Mouse (Mus musculus): ENCODE measurements around the gene Platr17.

- no peak for TF ChIP-seq CTCF (IDR thresholded peaks at IDR 0.05; ENCODE audit: low read depth, low read length)
- TF ChIP-seq POLR2A (IDR thresholded peaks at IDR 0.05; ENCODE audit: extremely low read depth, insufficient read depth, low read length) = no peak
Measured at GRCm38 (mm10) chr17:33902491-33902890, 2.4 kb upstream of the Platr17 start.
